Mouse (Mus musculus): ENCODE results near the gene Trim31. TPM values are rescaled to one million over a fixed set of nuclear protein-coding genes. Genes with fewer than 3 reads are reported as not detected.
A peak's percentile ranks its signal among the peaks of the same experiment; 100 is the strongest.

Gene Trim31
- polyA plus RNA-seq, 1 experiment from 2014 or later = not detected

DNA sequence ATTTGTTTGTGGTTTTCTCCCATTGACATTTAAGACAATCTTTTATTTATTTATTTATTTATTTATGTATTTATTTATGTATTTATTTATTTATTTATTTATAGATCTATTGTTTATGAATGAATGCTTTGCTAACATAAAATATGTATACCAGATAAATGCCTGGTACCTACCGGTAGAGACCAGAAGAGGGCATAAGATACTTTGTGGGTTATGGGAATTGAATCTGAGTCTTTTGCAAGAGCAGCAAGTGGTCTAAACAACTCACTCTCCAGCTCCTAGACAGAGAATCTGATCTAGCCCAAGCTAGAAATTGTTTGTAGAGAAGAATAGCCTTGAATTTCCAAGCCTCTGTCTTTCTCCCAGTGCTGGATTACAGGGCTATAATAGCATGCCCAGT, 2.8 kb downstream of the Trim31 start:
- no peaks in the 10 kb centered on the region for H3K4me1 ChIP-seq
- no peak for ATAC-seq (ENCODE audit: low FRiP score, low read depth)
- H3K9me3 ChIP-seq = no peaks in the 10 kb centered on the region
- no peaks in the 10 kb centered on the region for H3K27me3 ChIP-seq
- no peaks in the 10 kb centered on the region for H3K36me3 ChIP-seq
- H3K27ac ChIP-seq = no peak overlapping the region
- no peak overlapping the region for H3K4me3 ChIP-seq
- no peak overlapping the region for H3K4me2 ChIP-seq (replicated peaks)
- no peak overlapping the region for H3K9ac ChIP-seq
- 41% methylated on average over 1 of the region's 1 CpGs for WGBS

DNA sequence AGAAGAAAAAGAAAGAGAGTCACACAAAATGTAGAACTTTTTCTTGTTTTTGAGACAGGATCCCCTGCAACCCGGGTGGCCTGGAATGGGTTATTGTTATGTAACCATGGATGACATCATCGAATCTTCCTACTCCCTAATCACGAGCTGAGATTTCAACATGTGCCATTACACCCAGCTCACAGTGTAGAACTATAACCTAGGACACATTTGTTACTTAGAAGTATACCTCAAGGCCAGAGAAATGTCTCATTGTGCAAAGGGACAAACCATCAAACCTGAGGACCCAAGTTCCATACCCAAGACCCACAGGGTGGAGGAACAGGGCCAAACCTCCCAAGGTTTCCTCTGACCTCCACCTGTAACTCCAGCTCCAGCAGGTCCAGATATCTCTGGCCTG, 5.7 kb downstream of the Trim31 start:
- no peak overlapping the region for H3K4me3 ChIP-seq
- no peak for ATAC-seq (ENCODE audit: low FRiP score, low read depth)
- no peaks in the 10 kb centered on the region for H3K9me3 ChIP-seq
- no peak overlapping the region for H3K4me2 ChIP-seq (replicated peaks)
- H3K36me3 ChIP-seq = no peaks in the 10 kb centered on the region
- no peak overlapping the region for H3K27ac ChIP-seq
- H3K27me3 ChIP-seq = no peaks in the 10 kb centered on the region
- 0 out of 2 replicates have a peak, but pooled peaks cover 3% of the 10 kb centered on the region for H3K4me1 ChIP-seq
- no peak overlapping the region for H3K9ac ChIP-seq
- 74% methylated on average over 3 of the region's 3 CpGs for WGBS

DNA sequence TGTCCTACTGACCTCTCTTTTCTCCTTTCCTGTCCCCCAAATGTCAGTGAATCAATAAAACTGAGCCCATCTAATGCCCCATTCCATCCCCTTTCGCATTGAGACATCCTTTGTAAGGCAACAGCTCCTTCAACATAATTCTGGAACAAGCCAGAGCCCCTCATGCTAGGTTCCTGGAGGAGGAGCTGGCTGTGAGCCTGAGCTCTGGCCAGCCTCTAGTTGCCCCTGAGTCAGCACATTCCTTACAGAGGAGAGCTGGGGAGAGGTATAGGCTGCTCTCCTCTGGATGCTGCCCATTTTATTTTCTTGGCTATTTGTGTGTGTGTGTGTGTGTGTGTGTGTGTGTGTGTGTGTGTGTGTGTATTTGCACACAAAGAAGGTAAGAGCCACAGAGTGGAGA, 10.3 kb downstream of the Trim31 start:
- no peak overlapping the region for H3K4me3 ChIP-seq
- H3K36me3 ChIP-seq = no peaks in the 10 kb centered on the region
- H3K9ac ChIP-seq = no peak overlapping the region
- no peak overlapping the region for H3K4me2 ChIP-seq (replicated peaks)
- ATAC-seq (ENCODE audit: low FRiP score, low read depth) = peak; percentile 82; the same call in 1 of the 2 replicates
- H3K27me3 ChIP-seq = no peaks in the 10 kb centered on the region; the same call in 1 of the 2 replicates
- whole genome bisulfite sequencing = 57% methylated on average over 1 of the region's 1 CpGs
- H3K27ac ChIP-seq = no peak overlapping the region
- 0 out of 2 replicates have a peak, but pooled peaks cover 3% of the 10 kb centered on the region for H3K4me1 ChIP-seq
- H3K9me3 ChIP-seq = no peaks in the 10 kb centered on the region

DNA sequence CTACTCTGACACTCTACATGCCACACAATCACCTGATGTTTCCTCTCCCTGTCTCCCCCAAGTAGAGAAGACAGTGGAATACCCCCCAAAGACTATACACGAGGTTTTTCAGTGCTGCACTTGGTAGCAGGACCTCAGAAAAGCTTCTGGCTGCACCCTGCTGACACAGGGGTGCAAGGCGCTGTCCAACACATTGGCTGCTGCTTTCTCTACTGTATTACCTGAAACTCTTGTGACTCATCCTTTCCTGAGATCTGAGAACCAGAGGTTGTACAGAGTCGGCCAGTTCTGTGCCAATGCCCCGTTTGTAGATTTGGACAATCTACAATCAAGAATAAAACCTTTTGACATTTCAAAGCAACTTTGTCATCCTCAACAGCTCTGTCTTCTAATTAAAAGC, 11.9 kb downstream of the Trim31 start:
- no peak overlapping the region for H3K27ac ChIP-seq
- no peaks in the 10 kb centered on the region for H3K36me3 ChIP-seq
- H3K4me1 ChIP-seq = 0 out of 2 replicates have a peak, but pooled peaks cover 3% of the 10 kb centered on the region
- no peaks in the 10 kb centered on the region; the same call in 1 of the 2 replicates for H3K27me3 ChIP-seq
- H3K9ac ChIP-seq = no peak overlapping the region
- H3K9me3 ChIP-seq = no peaks in the 10 kb centered on the region
- no peak overlapping the region for H3K4me3 ChIP-seq
- WGBS = 53% methylated on average over 4 of the region's 4 CpGs
- H3K4me2 ChIP-seq (replicated peaks) = no peak overlapping the region
- ATAC-seq (ENCODE audit: low FRiP score, low read depth) = no peak

DNA sequence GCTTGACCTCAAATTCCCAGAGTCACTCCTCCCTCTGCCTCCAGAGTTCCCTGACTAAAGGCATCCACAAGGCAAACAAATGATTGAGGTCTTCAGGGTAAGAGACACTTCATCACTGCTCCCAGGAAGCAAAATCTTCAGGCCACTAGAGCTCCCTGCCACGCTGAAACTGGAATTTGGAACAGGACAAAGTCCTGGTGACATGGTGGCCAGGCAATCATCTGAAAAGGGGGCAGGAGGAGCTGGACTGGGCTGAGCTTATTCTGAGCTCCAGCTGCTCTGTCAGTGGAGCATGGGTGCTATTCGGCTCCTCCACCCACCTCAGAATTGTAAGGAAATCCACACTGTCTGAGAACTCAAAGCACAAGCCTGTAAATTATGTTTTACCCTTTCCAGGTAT, 14.1 kb downstream of the Trim31 start:
- no peaks in the 10 kb centered on the region for H3K9me3 ChIP-seq
- no peaks in the 10 kb centered on the region for H3K36me3 ChIP-seq

DNA sequence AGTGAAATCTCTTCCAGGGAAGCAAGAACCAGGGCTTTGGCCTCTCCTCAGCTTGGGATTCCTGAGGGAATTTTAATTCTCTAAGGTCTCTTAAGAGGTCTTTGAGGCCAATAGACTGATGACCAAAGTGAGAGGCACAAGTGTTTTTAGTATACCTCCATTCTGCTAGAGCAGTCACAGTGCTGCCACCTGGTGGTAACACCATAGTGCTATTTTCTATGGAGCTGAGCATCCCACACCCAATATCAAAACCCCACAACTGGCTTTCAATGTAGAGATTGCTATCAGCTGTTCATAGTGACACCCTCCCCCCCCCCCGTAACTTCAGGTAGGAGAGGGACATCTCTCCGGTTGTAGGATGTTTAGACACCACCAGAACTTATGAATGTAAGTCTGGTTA, 16.2 kb downstream of the Trim31 start:
- H3K4me2 ChIP-seq (replicated peaks) = no peak overlapping the region
- WGBS = 0% methylated on average over 2 of the region's 2 CpGs
- H3K27ac ChIP-seq = no peak overlapping the region
- H3K36me3 ChIP-seq = no peaks in the 10 kb centered on the region
- H3K4me3 ChIP-seq = no peak overlapping the region
- H3K27me3 ChIP-seq = no peaks in the 10 kb centered on the region; the same call in none of the 2 replicates
- no peaks in the 10 kb centered on the region for H3K9me3 ChIP-seq
- ATAC-seq (ENCODE audit: low FRiP score, low read depth) = no peak
- no peaks in the 10 kb centered on the region for H3K4me1 ChIP-seq
- H3K9ac ChIP-seq = no peak overlapping the region

More for the DNA sequence above, 14.1 kb downstream of the Trim31 start:
- Histone ChIP-seq H3K27me3 (no peaks in the 10 kb centered on the region; the same call in none of the 2 replicates), H3K4me2 (replicated peaks) (no peak overlapping the region), H3K27ac (no peak overlapping the region), H3K4me1 (0 out of 2 replicates have a peak, but pooled peaks cover 3% of the 10 kb centered on the region), H3K4me3 (no peak overlapping the region), H3K9ac (no peak overlapping the region)
- WGBS = 71% methylated on average over 2 of the region's 2 CpGs
- ATAC-seq (ENCODE audit: low FRiP score, low read depth) = no peak

DNA sequence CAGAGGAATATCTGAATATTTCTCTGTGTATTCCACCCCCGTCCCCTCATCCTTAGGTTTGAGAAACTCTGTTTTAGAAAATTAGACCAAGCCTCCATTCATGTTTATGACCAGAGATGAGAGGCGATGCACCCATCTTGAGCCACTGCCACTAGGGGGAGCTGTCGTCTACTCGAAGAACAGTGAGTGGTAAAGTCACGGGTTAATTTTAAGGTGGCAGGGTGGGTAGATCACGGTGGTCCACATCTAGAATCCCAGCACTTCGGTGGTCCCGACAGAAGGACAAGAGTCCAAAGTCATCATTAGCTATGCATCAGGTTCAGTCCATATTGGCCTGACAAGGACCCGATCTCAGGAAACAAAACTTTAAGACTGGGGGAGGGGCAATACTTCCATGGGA, 17.2 kb downstream of the Trim31 start:
- Histone ChIP-seq H3K4me2 (replicated peaks) (no peak overlapping the region), H3K36me3 (no peaks in the 10 kb centered on the region), H3K4me1 (no peaks in the 10 kb centered on the region), H3K4me3 (no peak overlapping the region), H3K9me3 (no peaks in the 10 kb centered on the region), H3K27ac (no peak overlapping the region), H3K27me3 (no peaks in the 10 kb centered on the region; the same call in 1 of the 2 replicates), H3K9ac (no peak overlapping the region)
- WGBS = 12% methylated on average over 9 of the region's 9 CpGs
- ATAC-seq (ENCODE audit: low FRiP score, low read depth) = no peak

DNA sequence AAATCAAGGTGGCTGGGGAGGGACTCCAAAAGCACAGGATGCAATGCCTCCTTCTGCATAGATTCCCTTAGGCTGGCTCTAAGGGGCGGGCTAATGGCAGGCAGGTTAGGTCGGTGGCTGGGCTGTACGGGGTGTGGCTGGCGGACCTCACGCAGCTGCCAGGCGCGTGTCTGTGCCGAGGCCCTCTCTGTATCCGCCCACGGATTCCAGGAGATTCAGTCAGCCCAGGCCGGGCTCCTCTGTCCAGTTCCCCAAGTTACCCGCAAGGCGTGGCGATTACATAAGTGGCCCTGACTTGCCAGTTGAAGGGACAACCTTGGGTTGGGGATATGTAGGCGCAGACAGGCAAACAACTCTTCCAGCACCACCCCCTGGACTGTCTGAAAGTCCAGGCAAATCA, 22.3 kb downstream of the Trim31 start:
- Histone ChIP-seq H3K36me3 (no peaks in the 10 kb centered on the region), H3K9ac (no peak overlapping the region), H3K4me3 (no peak overlapping the region), H3K27me3 (no peaks in the 10 kb centered on the region; the same call in 1 of the 2 replicates), H3K27ac (no peak overlapping the region), H3K4me1 (no peaks in the 10 kb centered on the region), H3K9me3 (no peaks in the 10 kb centered on the region), H3K4me2 (replicated peaks) (no peak overlapping the region)
- WGBS = 48% methylated on average over 15 of the region's 15 CpGs
- no peak for ATAC-seq (ENCODE audit: low FRiP score, low read depth)

DNA sequence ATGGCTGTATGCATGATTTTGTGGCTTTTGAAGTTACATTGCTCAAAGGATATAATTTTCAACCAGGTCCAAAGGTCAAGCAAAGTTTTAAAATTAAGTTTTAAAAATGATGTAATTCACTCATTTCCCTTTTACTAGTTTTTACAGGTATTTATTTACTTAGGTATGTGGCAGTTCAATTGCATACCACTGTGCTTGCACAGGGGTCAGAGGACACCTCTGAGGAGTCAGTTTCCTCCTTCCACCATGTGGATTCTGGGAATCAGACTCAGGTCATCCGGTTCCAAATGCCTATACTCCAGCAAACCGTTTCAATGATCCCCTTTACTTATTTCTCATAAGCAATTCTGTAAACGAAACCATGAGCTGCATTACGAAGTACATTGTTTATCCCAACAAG, 24.8 kb downstream of the Trim31 start:
- no peak for ATAC-seq (ENCODE audit: low FRiP score, low read depth)
- 77% methylated on average over 4 of the region's 4 CpGs for WGBS

DNA sequence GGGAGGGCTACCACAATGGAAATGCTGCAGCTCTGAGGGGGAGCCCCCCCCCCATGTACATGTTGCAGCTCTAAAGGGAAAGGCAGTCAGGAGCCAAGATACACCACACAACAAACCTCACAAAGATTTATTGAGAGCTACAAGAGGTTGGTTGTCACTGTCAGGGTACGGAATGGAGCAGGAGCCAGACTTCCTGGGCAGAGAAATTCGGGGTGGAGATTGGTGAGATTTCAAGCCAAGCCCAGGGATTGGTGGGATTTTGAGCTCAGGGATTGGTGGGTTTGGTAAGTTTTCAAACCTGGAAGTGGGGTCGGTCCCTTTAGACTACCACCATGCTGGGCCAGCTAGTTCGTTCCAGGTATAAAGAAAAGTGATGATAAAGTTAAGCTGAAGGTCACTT, 25.6 kb downstream of the Trim31 start:
- H3K9me3 ChIP-seq = no peaks in the 10 kb centered on the region
- H3K9ac ChIP-seq = no peak overlapping the region
- H3K27me3 ChIP-seq = no peaks in the 10 kb centered on the region
- no peaks in the 10 kb centered on the region for H3K4me1 ChIP-seq
- no peak overlapping the region for H3K27ac ChIP-seq
- 63% methylated on average over 4 of the region's 4 CpGs for WGBS
- no peak for ATAC-seq (ENCODE audit: low FRiP score, low read depth)
- H3K4me2 ChIP-seq (replicated peaks) = no peak overlapping the region
- no peak overlapping the region for H3K4me3 ChIP-seq
- no peaks in the 10 kb centered on the region for H3K36me3 ChIP-seq

More for the DNA sequence above, 24.8 kb downstream of the Trim31 start:
- Histone ChIP-seq H3K27ac (no peak overlapping the region), H3K9ac (no peak overlapping the region), H3K4me2 (replicated peaks) (no peak overlapping the region), H3K4me3 (no peak overlapping the region), H3K9me3 (no peaks in the 10 kb centered on the region), H3K27me3 (no peaks in the 10 kb centered on the region), H3K4me1 (no peaks in the 10 kb centered on the region), H3K36me3 (no peaks in the 10 kb centered on the region)

DNA sequence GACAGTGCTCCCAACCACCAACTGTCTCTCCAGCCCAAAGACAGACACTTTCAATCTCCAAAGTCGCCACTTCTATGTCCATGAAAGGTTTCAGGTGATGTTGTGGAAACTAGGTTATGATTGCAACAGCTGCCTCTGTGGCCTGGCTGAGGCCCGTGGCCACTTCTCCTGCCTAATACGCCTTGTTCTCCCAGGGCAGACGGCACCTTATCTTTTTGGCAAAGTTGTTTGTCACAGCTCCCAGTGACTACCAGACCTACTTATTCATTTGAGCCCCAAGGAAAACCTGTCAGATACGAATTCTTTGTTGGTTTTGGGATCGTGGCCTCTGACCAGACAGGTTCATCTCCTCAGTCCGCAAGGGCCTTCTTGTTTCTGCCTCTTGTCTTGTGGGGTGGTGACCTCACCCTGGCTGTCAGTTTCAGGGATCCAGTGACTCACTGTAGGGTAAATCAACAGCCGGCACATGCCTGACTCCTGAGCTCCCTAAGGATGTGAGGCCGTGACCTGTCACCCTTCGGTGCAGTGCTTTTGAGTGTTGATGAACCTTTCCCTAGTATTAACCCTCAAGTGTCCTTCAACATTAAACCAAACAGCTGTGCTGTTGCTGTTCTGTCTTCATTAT, 29.7 kb downstream of the Trim31 start:
- no peak overlapping the region for H3K27ac ChIP-seq
- no peak for ATAC-seq (ENCODE audit: low FRiP score, low read depth)

DNA sequence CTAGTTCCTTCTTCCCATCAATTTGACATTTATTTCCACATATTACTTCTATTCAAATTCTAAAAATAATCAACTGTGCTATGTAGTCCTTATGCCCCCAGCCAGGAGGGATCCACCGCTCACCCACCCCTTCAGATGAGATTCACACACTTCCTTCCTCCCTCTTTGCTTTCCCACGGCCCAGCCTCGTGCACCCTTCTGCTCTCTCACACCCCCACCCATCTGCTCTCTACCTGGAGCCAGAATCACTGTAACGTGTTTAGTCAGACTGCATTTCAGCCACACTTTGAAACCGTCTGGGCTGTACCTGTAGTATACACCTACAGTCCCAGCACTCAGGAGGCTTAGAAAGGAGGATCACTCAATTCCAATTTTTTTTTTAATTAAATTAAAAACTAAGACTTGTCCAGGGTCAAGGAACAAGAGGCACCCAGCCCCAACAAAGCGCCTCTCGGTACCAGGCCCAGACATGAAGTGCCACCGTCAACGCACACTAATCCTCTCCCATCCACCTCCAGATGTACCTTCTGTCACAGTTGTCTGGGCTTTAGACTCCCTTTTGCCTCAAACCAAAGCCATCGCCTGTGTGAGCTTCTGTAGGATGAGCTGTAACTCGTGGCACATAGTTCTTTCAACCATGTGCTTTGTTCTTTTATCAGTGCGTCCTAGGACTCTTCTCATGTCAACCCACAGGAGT, 31.5 kb downstream of the Trim31 start:
- no peak for ATAC-seq (ENCODE audit: low FRiP score, low read depth)
- Histone ChIP-seq H3K4me2 (replicated peaks) (no peak overlapping the region), H3K4me3 (no peak overlapping the region), H3K9me3 (no peaks in the 10 kb centered on the region), H3K27ac (no peak overlapping the region), H3K4me1 (no peaks in the 10 kb centered on the region), H3K27me3 (no peaks in the 10 kb centered on the region), H3K36me3 (no peaks in the 10 kb centered on the region), H3K9ac (no peak overlapping the region)
- 71% methylated on average over 12 of the region's 12 CpGs for WGBS

More for the DNA sequence above, 29.7 kb downstream of the Trim31 start:
- Histone ChIP-seq H3K4me3 (no peak overlapping the region), H3K9ac (no peak overlapping the region), H3K9me3 (no peaks in the 10 kb centered on the region), H3K4me2 (replicated peaks) (no peak overlapping the region), H3K27me3 (no peaks in the 10 kb centered on the region), H3K36me3 (no peaks in the 10 kb centered on the region), H3K4me1 (no peaks in the 10 kb centered on the region)
- 55% methylated on average over 10 of the region's 10 CpGs for WGBS

All from limb, embryonic 13.5 days (tissue).